Mouse (Mus musculus) megakaryocyte, embryonic 14.5 days (primary cell): ENCODE results near the gene Bfsp1. TPM values are rescaled to one million over a fixed set of nuclear protein-coding genes. Genes with fewer than 3 reads are reported as not detected.
A peak's percentile ranks its signal among the peaks of the same experiment; 100 is the strongest.

Experiments used
- H3K27me3 ChIP-seq: replicated peaks from 2 replicates; pipeline ENCODE3; 2012; ENCODE audit warnings: inconsistent platforms
- H3K36me3 ChIP-seq: replicated peaks from 2 replicates; pipeline ENCODE3; 2012; ENCODE audit warnings: low read length, inconsistent platforms, mixed read lengths
- H3K4me1 ChIP-seq: 2 replicates; pipeline ENCODE4 v1.6.1; 2012; ENCODE audit warnings: inconsistent platforms
- H3K4me3 ChIP-seq: replicated peaks from 2 replicates; pipeline ENCODE3; 2012; ENCODE audit warnings: moderate library complexity, mild to moderate bottlenecking, inconsistent platforms
- H3K9me3 ChIP-seq: 2 replicates; pipeline ENCODE4 v1.6.1; 2012; ENCODE audit warnings: inconsistent platforms
- FLI1 ChIP-seq: IDR thresholded peaks from 2 replicates; pipeline ENCODE4 v1.6.1; 2012; ENCODE audit warnings: low read length, inconsistent platforms, mixed read lengths
- GATA1 ChIP-seq: IDR thresholded peaks from 3 replicates; pipeline ENCODE4 v1.6.1; 2012; ENCODE audit warnings: mixed read lengths, low read length, inconsistent platforms, borderline replicate concordance
- polyA plus RNA-seq: library from polyadenylated mRNA; stranded (reverse); fragments of >175 nt; gene quantifications from 2 replicates; pipeline ENCODE4 v1.2.3, GENCODE M21; 2012; ENCODE audit warnings: low replicate concordance; ENCODE audit not compliant: insufficient read depth

Gene Bfsp1
- polyA plus RNA-seq: 0.31 TPM in 1 of 2 replicates, not detected in the other

DNA sequence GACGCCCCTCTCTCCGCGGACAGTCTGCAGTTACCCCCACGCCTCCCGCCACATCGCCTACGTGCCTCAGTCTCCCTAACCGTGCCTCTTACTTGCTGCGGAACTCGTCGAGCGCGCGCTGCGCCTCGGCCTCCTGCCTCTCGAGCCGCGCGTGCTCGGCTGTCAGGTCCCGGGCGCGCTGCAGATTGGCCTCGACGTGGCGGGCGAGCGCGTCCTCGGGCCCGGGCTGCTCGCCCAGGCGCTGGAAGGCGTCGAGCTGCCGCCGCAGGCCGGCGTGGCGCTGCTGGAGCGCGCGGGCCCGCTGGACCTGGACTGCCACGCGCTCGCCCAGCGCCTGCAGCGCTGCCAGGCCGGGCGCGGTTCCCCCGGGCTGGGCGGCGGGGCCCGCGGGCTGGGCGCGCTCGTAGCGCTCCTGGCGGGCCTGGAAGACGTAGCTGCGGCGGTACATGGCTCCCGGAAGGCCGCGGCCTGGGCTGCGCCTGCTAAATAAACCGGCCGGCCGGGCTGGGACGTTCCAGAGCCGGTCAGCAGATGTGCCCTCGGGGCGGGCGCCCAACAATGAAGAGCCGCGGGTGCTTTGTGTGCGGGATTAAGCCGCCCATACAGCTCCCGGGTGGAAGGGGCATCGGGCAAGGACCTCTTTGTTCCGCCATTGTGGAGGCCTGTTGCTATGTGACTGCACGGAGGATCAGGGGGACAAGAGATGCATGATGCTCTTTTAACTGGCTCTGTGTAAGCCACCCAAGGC, at the start of gene Bfsp1:
Bfsp1 (minus strand) TSS at position 690 of the 748 bp plus-strand sequence.
- no peak for TF ChIP-seq FLI1
- TF ChIP-seq GATA1: no peak
- peaks cover 18% of the 10 kb centered on the region for H3K4me1 ChIP-seq
- peaks cover 60% of the 10 kb centered on the region for H3K27me3 ChIP-seq
- H3K9me3 ChIP-seq: no peaks in the 10 kb centered on the region
- H3K4me3 ChIP-seq: peak within 1 kb of the TSS; percentile 87
- no peaks in the 10 kb centered on the region for H3K36me3 ChIP-seq

GRCm38 (mm10) chr2:143912199-143912598, 49.2 kb upstream of the Bfsp1 start:
- TF ChIP-seq FLI1 (no peak), GATA1 (no peak)
- peaks cover 20% of the 10 kb centered on the region for H3K4me1 ChIP-seq
- peaks cover 4% of the 10 kb centered on the region for H3K27me3 ChIP-seq
- no peak overlapping the region for H3K4me3 ChIP-seq
- H3K36me3 ChIP-seq: no peaks in the 10 kb centered on the region
- no peaks in the 10 kb centered on the region for H3K9me3 ChIP-seq

GRCm38 (mm10) chr2:143909230-143909629, 46.3 kb upstream of the Bfsp1 start:
- Histone ChIP-seq H3K36me3 (no peaks in the 10 kb centered on the region), H3K9me3 (no peaks in the 10 kb centered on the region), H3K4me3 (no peak overlapping the region), H3K4me1 (peaks cover 13% of the 10 kb centered on the region), H3K27me3 (peaks cover 4% of the 10 kb centered on the region)
- TF ChIP-seq GATA1: no peak
- no peak for TF ChIP-seq FLI1

- H3K9me3 ChIP-seq: no peaks in the 10 kb centered on the region
- H3K27me3 ChIP-seq: no peaks in the 10 kb centered on the region
- TF ChIP-seq GATA1 (no peak), FLI1 (no peak)
- no peaks in the 10 kb centered on the region for H3K36me3 ChIP-seq
- H3K4me1 ChIP-seq: peaks cover 19% of the 10 kb centered on the region
- H3K4me3 ChIP-seq: no peak overlapping the region
These were observed 41.9 kb upstream of the Bfsp1 start for GRCm38 (mm10) chr2:143904896-143905295.

GRCm38 (mm10) chr2:143903376-143904045, 40.5 kb upstream of the Bfsp1 start:
- Histone ChIP-seq H3K4me1 (peaks cover 21% of the 10 kb centered on the region), H3K27me3 (no peaks in the 10 kb centered on the region), H3K36me3 (no peaks in the 10 kb centered on the region), H3K4me3 (no peak overlapping the region), H3K9me3 (no peaks in the 10 kb centered on the region)
- no peak for TF ChIP-seq GATA1
- TF ChIP-seq FLI1: no peak

- Histone ChIP-seq H3K4me3 (no peak overlapping the region), H3K4me1 (peaks cover 15% of the 10 kb centered on the region), H3K9me3 (no peaks in the 10 kb centered on the region), H3K27me3 (no peaks in the 10 kb centered on the region), H3K36me3 (no peaks in the 10 kb centered on the region)
- TF ChIP-seq FLI1: no peak
- TF ChIP-seq GATA1: no peak
These were observed 37.9 kb upstream of the Bfsp1 start for GRCm38 (mm10) chr2:143900821-143901351.

DNA sequence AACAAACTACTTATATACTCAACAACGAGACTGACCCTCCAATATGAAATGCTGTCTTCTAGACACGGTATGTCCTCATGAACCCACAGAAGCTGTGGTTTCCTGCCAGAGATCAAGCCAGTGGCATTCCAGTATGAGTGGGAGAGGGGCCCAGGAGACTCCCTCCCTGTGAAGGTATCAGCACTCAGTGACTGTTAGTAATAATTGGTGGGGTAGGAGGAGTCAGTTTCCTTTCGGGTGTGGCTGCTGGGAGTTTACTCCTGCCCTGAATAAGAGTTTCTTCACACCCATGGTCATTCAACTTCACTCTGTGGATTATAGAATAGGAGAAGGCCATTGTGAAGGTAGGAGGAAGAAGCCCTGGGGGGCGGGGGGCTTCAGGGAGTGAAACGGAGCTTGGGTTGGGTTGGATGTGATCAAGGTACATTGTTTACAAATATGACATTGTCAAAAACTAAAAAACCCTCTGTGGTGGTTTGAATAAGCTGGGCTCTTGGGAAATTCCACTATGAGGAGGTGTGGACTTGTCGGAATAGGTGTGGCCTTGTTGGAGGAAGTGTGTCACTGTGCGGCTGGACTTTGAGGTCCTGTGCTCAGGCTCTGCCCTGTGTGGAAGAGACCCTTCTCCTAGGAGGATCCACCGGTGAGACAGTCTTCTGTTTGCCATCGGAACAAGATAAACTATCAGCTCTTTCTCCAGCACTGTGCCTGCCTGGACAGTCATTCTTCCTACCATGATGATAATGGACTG, 36.7 kb upstream of the Bfsp1 start:
- Histone ChIP-seq H3K4me1 (peaks cover 15% of the 10 kb centered on the region), H3K9me3 (no peaks in the 10 kb centered on the region), H3K36me3 (no peaks in the 10 kb centered on the region), H3K4me3 (no peak overlapping the region), H3K27me3 (no peaks in the 10 kb centered on the region)
- TF ChIP-seq GATA1: no peak
- no peak for TF ChIP-seq FLI1

GRCm38 (mm10) chr2:143891302-143892048, 28.5 kb upstream of the Bfsp1 start:
- Histone ChIP-seq H3K4me1 (peaks cover 17% of the 10 kb centered on the region), H3K4me3 (no peak overlapping the region), H3K27me3 (peaks cover 2% of the 10 kb centered on the region), H3K36me3 (no peaks in the 10 kb centered on the region), H3K9me3 (peaks cover 4% of the 10 kb centered on the region; the same call in 1 of the 2 replicates)
- TF ChIP-seq GATA1: no peak
- no peak for TF ChIP-seq FLI1
